Mouse (Mus musculus) kidney, postnatal 25 days (tissue): ENCODE data around the gene Hectd1.

Experiments used
- DNase-seq, 2 experiments: peaks; one replicate each; pipeline ENCODE4 v3.0.0; 2021; ENCODE audit warnings: mixed read lengths in 2 of 2

Gene Hectd1

DNA sequence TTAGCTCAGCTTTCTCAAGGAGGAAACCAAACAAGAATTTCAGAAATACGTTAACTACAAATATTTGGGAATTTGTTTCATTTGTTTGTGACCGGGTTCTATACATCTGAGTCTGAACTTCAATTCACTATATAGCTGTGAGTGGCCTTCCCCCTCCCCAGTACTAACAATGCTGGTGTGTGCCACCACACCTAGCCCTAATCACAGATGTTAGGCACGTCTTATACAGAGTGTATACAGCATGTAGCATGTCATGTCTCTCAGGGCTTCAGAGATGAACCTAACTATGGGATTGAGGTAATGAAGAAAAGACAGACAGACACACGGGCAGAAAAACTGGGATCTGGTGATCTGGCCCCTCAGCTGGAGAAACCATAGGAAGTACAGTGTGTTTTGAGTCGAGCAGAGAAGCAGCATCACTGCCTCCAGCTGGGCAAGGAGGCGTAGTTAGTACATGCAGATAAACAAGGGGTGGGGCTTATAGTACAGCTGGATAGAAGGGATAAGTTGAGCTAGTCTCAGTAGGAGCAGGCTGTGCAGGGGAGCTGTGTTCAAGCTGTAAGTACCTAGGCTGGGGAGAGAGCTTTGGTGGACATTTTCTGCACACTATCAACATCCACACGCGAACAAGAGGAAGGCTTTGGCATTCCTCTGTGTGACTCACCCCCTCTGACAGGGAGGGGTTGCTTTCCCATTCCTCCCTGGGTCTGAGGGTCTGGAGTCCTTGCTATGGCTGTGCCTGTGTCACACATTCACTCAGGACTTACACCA lies 129.5 kb downstream of the Hectd1 start:
- no peak for DNase-seq

DNA sequence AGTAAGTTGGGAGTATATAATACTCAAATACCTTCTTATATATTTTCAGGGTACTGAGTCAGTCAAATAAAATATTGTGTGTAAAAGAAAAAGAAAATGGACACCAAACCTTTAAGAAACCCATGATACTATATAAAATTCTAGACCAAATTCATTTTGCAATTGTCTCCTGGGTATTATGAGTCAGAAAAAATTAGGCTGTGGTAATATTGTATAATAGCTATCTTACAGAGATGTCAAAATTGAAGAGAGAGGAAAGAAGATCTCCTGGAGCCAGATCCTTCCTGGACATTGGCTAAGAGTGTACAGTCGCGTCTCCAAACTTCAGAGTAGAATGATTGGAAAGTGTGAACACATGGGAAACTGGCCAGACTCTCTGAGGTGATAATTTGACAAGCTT lies 133.2 kb downstream of the Hectd1 start:
- DNase-seq = no peak

DNA sequence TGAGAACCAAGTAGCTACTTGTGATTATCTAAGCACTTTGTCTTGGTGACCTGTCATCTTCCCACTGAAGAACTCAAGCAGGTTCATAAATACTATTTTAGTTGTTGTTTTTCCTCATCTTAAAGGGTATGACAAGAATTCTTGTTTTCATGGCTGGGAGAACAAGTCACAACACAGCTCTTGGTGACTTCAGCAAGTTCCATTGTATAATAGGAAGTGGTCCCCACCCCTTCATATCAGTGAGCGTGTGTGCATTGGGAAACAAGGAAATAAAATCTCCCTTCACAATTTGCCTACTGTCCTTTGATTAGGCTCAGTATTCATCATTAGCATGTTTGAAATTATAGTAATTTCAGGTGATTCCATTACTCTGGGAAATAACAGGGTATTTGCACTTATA lies 134.4 kb downstream of the Hectd1 start:
- DNase-seq = no peak

DNA sequence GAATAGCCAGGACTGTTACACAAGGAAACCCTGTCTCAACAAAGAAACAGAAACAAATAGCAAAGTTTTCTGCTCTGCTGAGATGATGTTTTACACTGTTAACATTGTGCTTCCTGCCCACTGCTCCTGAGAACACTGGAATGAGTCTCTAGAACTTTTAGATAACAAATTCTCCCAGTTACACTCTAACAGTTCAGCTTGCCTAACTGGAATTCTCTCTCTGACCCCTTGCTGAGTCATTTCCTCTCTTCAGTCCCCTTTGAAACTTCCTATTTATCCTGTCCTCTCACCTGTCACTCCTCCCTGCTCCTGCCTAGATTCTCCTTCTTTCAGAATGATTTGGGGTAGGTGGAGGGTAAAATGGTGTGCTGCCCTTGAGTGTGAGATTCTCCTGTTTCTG lies 135.2 kb downstream of the Hectd1 start:
- no peak for DNase-seq
